Mouse (Mus musculus): ENCODE measurements around the gene Scaper. TPM values are rescaled to one million over a fixed set of nuclear protein-coding genes. Genes with fewer than 3 reads are reported as not detected.

Scaper gene
- polyA plus RNA-seq, 1 experiment from 2014 or later, result 8.2 TPM

- H3K27ac ChIP-seq (ENCODE audit: low read depth, low read length), result no peak overlapping the region
- H3K36me3 ChIP-seq (ENCODE audit: control insufficient read depth, insufficient read depth, low read length), result no peaks in the 10 kb centered on the region
- no peak overlapping the region for H3K4me2 ChIP-seq
- no peaks in the 10 kb centered on the region for H3K27me3 ChIP-seq (ENCODE audit: control insufficient read depth, insufficient read depth, low read length)
- H3K4me3 ChIP-seq (ENCODE audit: low read depth, low read length), result no peak overlapping the region
- H3K9ac ChIP-seq (ENCODE audit: low read depth, low read length), result no peak overlapping the region
- no peak for ATAC-seq (replicated peaks; ENCODE audit: insufficient number of reproducible peaks, low FRiP score, low TSS enrichment)
- 67% methylated on average over 1 of the region's 1 CpGs for WGBS (ENCODE audit: insufficient replicate concordance)
- H3K9me3 ChIP-seq (replicated peaks; ENCODE audit: control insufficient read depth, low read length), result no peaks in the 10 kb centered on the region
- 0 out of 2 replicates have a peak, but pooled peaks cover 4% of the 10 kb centered on the region for H3K4me1 ChIP-seq (ENCODE audit: control insufficient read depth, insufficient read depth, low read length)
Observed at GRCm38 (mm10) chr9:55576571-55576970, 361.3 kb downstream of the Scaper start.

GRCm38 (mm10) chr9:55571071-55571470 lies 366.8 kb downstream of the Scaper start:
- Histone ChIP-seq H3K4me2 (no peak overlapping the region), H3K27me3 (ENCODE audit: control insufficient read depth, insufficient read depth, low read length) (no peaks in the 10 kb centered on the region), H3K4me3 (ENCODE audit: low read depth, low read length) (no peak overlapping the region), H3K36me3 (ENCODE audit: control insufficient read depth, insufficient read depth, low read length) (no peaks in the 10 kb centered on the region), H3K9ac (ENCODE audit: low read depth, low read length) (no peak overlapping the region), H3K4me1 (ENCODE audit: control insufficient read depth, insufficient read depth, low read length) (no peaks in the 10 kb centered on the region), H3K27ac (ENCODE audit: low read depth, low read length) (no peak overlapping the region), H3K9me3 (replicated peaks; ENCODE audit: control insufficient read depth, low read length) (no peaks in the 10 kb centered on the region)
- WGBS (ENCODE audit: insufficient replicate concordance), result 74% methylated on average over 1 of the region's 1 CpGs
- no peak for ATAC-seq (replicated peaks; ENCODE audit: insufficient number of reproducible peaks, low FRiP score, low TSS enrichment)

- no peak for ATAC-seq (replicated peaks; ENCODE audit: insufficient number of reproducible peaks, low FRiP score, low TSS enrichment)
- no peak overlapping the region for H3K4me2 ChIP-seq
- H3K4me1 ChIP-seq (ENCODE audit: control insufficient read depth, insufficient read depth, low read length), result no peaks in the 10 kb centered on the region
- no peak overlapping the region for H3K27ac ChIP-seq (ENCODE audit: low read depth, low read length)
- WGBS (ENCODE audit: insufficient replicate concordance), result 50% methylated on average over 5 of the region's 5 CpGs
- no peak overlapping the region for H3K4me3 ChIP-seq (ENCODE audit: low read depth, low read length)
- no peaks in the 10 kb centered on the region for H3K36me3 ChIP-seq (ENCODE audit: control insufficient read depth, insufficient read depth, low read length)
- H3K9me3 ChIP-seq (replicated peaks; ENCODE audit: control insufficient read depth, low read length), result no peaks in the 10 kb centered on the region
- no peak overlapping the region for H3K9ac ChIP-seq (ENCODE audit: low read depth, low read length)
- no peaks in the 10 kb centered on the region for H3K27me3 ChIP-seq (ENCODE audit: control insufficient read depth, insufficient read depth, low read length)
Observed at GRCm38 (mm10) chr9:55568466-55569159, 369.3 kb downstream of the Scaper start.

- H3K4me1 ChIP-seq (ENCODE audit: control insufficient read depth, insufficient read depth, low read length), result no peaks in the 10 kb centered on the region
- 89% methylated on average over 1 of the region's 1 CpGs for WGBS (ENCODE audit: insufficient replicate concordance)
- H3K27ac ChIP-seq (ENCODE audit: low read depth, low read length), result no peak overlapping the region
- H3K36me3 ChIP-seq (ENCODE audit: control insufficient read depth, insufficient read depth, low read length), result no peaks in the 10 kb centered on the region
- H3K4me3 ChIP-seq (ENCODE audit: low read depth, low read length), result no peak overlapping the region
- no peaks in the 10 kb centered on the region for H3K27me3 ChIP-seq (ENCODE audit: control insufficient read depth, insufficient read depth, low read length)
- no peak for ATAC-seq (replicated peaks; ENCODE audit: insufficient number of reproducible peaks, low FRiP score, low TSS enrichment)
- no peaks in the 10 kb centered on the region for H3K9me3 ChIP-seq (replicated peaks; ENCODE audit: control insufficient read depth, low read length)
- no peak overlapping the region for H3K9ac ChIP-seq (ENCODE audit: low read depth, low read length)
- H3K4me2 ChIP-seq, result no peak overlapping the region
Observed at GRCm38 (mm10) chr9:55560960-55561359, 377.0 kb downstream of the Scaper start.

- 8% methylated on average over 1 of the region's 1 CpGs for WGBS (ENCODE audit: insufficient replicate concordance)
- Histone ChIP-seq H3K9ac (ENCODE audit: low read depth, low read length) (no peak overlapping the region), H3K27ac (ENCODE audit: low read depth, low read length) (no peak overlapping the region), H3K4me1 (ENCODE audit: control insufficient read depth, insufficient read depth, low read length) (peaks cover 3% of the 10 kb centered on the region; the same call in 1 of the 2 replicates), H3K27me3 (ENCODE audit: control insufficient read depth, insufficient read depth, low read length) (no peaks in the 10 kb centered on the region; the same call in 1 of the 2 replicates), H3K9me3 (replicated peaks; ENCODE audit: control insufficient read depth, low read length) (no peaks in the 10 kb centered on the region), H3K4me3 (ENCODE audit: low read depth, low read length) (no peak overlapping the region), H3K4me2 (no peak overlapping the region), H3K36me3 (ENCODE audit: control insufficient read depth, insufficient read depth, low read length) (no peaks in the 10 kb centered on the region)
- ATAC-seq (replicated peaks; ENCODE audit: insufficient number of reproducible peaks, low FRiP score, low TSS enrichment), result no peak
Observed at GRCm38 (mm10) chr9:55554986-55555385, 382.9 kb downstream of the Scaper start.

GRCm38 (mm10) chr9:55549302-55549890 lies 388.5 kb downstream of the Scaper start:
- 8% methylated on average over 16 of the region's 16 CpGs for WGBS (ENCODE audit: insufficient replicate concordance)
- Histone ChIP-seq H3K36me3 (ENCODE audit: control insufficient read depth, insufficient read depth, low read length) (no peaks in the 10 kb centered on the region), H3K9ac (ENCODE audit: low read depth, low read length) (no peak overlapping the region), H3K27ac (ENCODE audit: low read depth, low read length) (no peak overlapping the region), H3K4me3 (ENCODE audit: low read depth, low read length) (peak overlapping the region; percentile 21), H3K9me3 (replicated peaks; ENCODE audit: control insufficient read depth, low read length) (no peaks in the 10 kb centered on the region), H3K4me2 (peak overlapping the region; percentile 54), H3K27me3 (ENCODE audit: control insufficient read depth, insufficient read depth, low read length) (peaks cover 52% of the 10 kb centered on the region), H3K4me1 (ENCODE audit: control insufficient read depth, insufficient read depth, low read length) (peaks cover 14% of the 10 kb centered on the region)
- no peak for ATAC-seq (replicated peaks; ENCODE audit: insufficient number of reproducible peaks, low FRiP score, low TSS enrichment)

GRCm38 (mm10) chr9:55548871-55549270 lies 389.0 kb downstream of the Scaper start:
- WGBS (ENCODE audit: insufficient replicate concordance), result 13% methylated on average over 3 of the region's 3 CpGs
- no peak overlapping the region for H3K9ac ChIP-seq (ENCODE audit: low read depth, low read length)
- H3K4me2 ChIP-seq, result peak overlapping the region; percentile 54; the same call in 1 of the 2 replicates
- no peak overlapping the region for H3K4me3 ChIP-seq (ENCODE audit: low read depth, low read length)
- H3K4me1 ChIP-seq (ENCODE audit: control insufficient read depth, insufficient read depth, low read length), result peaks cover 19% of the 10 kb centered on the region
- no peaks in the 10 kb centered on the region for H3K9me3 ChIP-seq (replicated peaks; ENCODE audit: control insufficient read depth, low read length)
- ATAC-seq (replicated peaks; ENCODE audit: insufficient number of reproducible peaks, low FRiP score, low TSS enrichment), result no peak
- peaks cover 57% of the 10 kb centered on the region for H3K27me3 ChIP-seq (ENCODE audit: control insufficient read depth, insufficient read depth, low read length)
- no peaks in the 10 kb centered on the region for H3K36me3 ChIP-seq (ENCODE audit: control insufficient read depth, insufficient read depth, low read length)
- H3K27ac ChIP-seq (ENCODE audit: low read depth, low read length), result no peak overlapping the region

- Histone ChIP-seq H3K36me3 (ENCODE audit: control insufficient read depth, insufficient read depth, low read length) (no peaks in the 10 kb centered on the region), H3K4me3 (ENCODE audit: low read depth, low read length) (peak overlapping the region; percentile 40), H3K4me2 (peak overlapping the region; percentile 57), H3K4me1 (ENCODE audit: control insufficient read depth, insufficient read depth, low read length) (peaks cover 28% of the 10 kb centered on the region), H3K9ac (ENCODE audit: low read depth, low read length) (no peak overlapping the region), H3K9me3 (replicated peaks; ENCODE audit: control insufficient read depth, low read length) (no peaks in the 10 kb centered on the region), H3K27ac (ENCODE audit: low read depth, low read length) (no peak overlapping the region), H3K27me3 (ENCODE audit: control insufficient read depth, insufficient read depth, low read length) (peaks cover 81% of the 10 kb centered on the region)
- ATAC-seq (replicated peaks; ENCODE audit: insufficient number of reproducible peaks, low FRiP score, low TSS enrichment), result peak; percentile 19; the same call in 1 of the 2 replicates
- WGBS (ENCODE audit: insufficient replicate concordance), result 2% methylated on average over 63 of the region's 63 CpGs
Observed at GRCm38 (mm10) chr9:55546176-55547010, 391.5 kb downstream of the Scaper start.

Measured in heart, embryonic 11.5 days (tissue).